Mouse (Mus musculus) erythroblast, embryonic 14.5 days (primary cell): ENCODE results near the gene Igf2bp2.

Source experiments
- GATA1 ChIP-seq: IDR thresholded peaks from 2 replicates; pipeline ENCODE4 v1.6.1; 2012; ENCODE audit warnings: low read length, inconsistent platforms, mixed read lengths
- TAL1 ChIP-seq: IDR thresholded peaks from 3 replicates; pipeline ENCODE4 v1.6.1; 2012; ENCODE audit warnings: low read length, inconsistent platforms, mixed read lengths

GRCm38 (mm10) chr16:22139821-22140220 is 23.3 kb downstream of the Igf2bp2 start:
- TF ChIP-seq GATA1 (no peak), TAL1 (no peak)
